Mouse (Mus musculus) olfactory bulb, adult 2 months (tissue): ENCODE measurements at regions not wholly inside any gene's neighbourhood (a gene's known extent, or its start where the extent isn't known, plus 50 kb on each side); places are given as distances from the start of the nearest gene placed in this dataset.

ENCODE experiments used
- H3K27ac ChIP-seq: fragments of 200-500 bp; 2 replicates; pipeline ENCODE4 v1.5.1; 2012; ENCODE audit warnings: low read depth, low read length; ENCODE audit not compliant: insufficient read depth
- H3K4me1 ChIP-seq: fragments of 200-500 bp; 2 replicates; pipeline ENCODE4 v1.6.1; 2012; ENCODE audit warnings: low read length; ENCODE audit not compliant: control insufficient read depth, insufficient read depth
- H3K4me3 ChIP-seq: fragments of 200-500 bp; 2 replicates; pipeline ENCODE4 v1.5.1; 2012; ENCODE audit warnings: mild to moderate bottlenecking, low read depth, low read length, moderate library complexity; ENCODE audit not compliant: insufficient read depth
- CTCF ChIP-seq: fragments of 200-500 bp; IDR thresholded peaks from 2 replicates; pipeline ENCODE4 v1.5.1; 2012; ENCODE audit warnings: low read depth, mild to moderate bottlenecking, low read length, moderate library complexity; ENCODE audit not compliant: insufficient read depth
- POLR2A ChIP-seq: fragments of 200-500 bp; IDR thresholded peaks from 2 replicates; pipeline ENCODE4 v1.6.1; 2012; ENCODE audit warnings: mild to moderate bottlenecking, low read depth, low read length, moderate library complexity; ENCODE audit not compliant: insufficient read depth
- WGBS: fragments of 180-500 bp; shearing (Covaris S2); methylation state at CpG from one replicate; pipeline ENCODE4 v1.1.7; 2018; 5-methylcytosine and 5-hydroxymethylcytosine counted together

DNA sequence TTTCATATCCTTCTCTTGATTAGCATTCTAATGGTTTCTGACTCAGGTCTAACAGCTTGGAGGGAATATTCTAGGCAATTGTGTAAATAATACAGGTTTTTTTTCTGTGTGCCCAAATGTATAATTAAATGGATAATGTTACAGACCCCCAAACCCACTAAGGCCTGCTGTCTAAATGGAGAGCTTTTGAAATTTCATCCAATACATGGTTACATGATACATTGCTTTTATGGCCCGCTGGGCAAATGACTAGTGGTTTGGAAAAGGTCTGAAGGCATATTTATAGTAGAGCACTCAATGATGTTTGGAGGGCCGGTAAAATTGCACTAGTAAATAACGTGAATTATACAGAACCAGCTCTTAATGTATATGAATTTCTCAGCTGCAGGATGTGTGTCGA is 400.0 kb downstream of the Gsdmc2 start:
- 80% methylated on average over 4 of the region's 4 CpGs for WGBS
- TF ChIP-seq CTCF: no peak
- TF ChIP-seq POLR2A: no peak
- Histone ChIP-seq H3K4me1 (no peaks in the 10 kb centered on the region), H3K4me3 (no peak overlapping the region), H3K27ac (no peak overlapping the region)

DNA sequence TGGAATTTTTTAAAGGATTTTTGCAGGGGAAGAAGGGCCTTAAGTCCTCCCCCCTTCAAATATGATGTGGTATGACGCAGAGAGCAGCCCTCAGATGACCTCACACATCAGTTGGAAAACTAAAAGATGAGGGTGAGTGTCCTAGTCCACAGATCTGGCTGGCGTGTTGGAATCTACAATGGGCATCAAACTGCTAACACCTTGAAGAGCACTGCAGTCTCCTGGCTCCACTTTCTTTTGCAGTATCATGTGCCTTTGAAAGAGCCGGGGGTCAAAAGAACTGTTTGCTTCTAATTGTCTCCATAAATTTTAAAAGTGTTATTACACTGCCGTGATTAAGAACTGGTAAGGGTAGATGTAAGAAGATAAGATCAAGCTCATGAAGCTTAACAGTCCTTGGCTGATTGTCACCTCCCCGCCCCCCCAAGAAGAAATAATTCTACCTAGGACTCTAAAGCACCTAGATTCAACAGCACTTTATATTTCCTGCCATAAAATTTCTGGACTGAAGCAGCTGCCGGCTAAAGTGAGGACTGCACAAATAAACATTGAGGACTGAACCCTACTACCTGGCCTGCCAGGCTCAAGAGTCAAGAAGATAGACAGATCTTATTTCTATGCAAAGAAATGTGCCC is 402.7 kb downstream of the Gsdmc2 start:
- 91% methylated on average over 6 of the region's 6 CpGs for WGBS
- Histone ChIP-seq H3K4me3 (no peak overlapping the region), H3K4me1 (no peaks in the 10 kb centered on the region), H3K27ac (no peak overlapping the region)
- TF ChIP-seq CTCF: no peak
- TF ChIP-seq POLR2A: no peak

DNA sequence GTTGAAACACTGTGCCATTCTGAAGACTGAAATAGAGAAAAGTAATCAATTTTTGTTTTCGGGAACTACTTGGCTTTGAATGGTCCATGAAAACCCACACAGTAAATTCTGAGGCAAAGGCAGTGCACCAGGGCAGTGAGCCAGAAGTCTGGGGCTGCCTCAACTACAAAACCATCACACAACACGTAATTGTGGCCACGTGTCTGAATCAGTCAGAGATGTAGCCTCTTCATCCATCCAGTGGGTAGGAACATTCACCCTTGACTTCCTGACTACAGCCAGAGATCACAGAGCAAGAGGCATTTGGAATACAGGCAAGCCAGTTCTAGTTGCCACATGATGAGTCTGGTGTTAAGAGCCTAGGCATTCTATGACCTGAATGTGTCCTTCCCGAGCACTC is 432.3 kb downstream of the Gsdmc2 start:
- no peaks in the 10 kb centered on the region for H3K4me1 ChIP-seq
- 72% methylated on average over 4 of the region's 4 CpGs for WGBS
- H3K27ac ChIP-seq: no peak overlapping the region
- TF ChIP-seq CTCF: no peak
- TF ChIP-seq POLR2A: no peak
- no peak overlapping the region for H3K4me3 ChIP-seq

DNA sequence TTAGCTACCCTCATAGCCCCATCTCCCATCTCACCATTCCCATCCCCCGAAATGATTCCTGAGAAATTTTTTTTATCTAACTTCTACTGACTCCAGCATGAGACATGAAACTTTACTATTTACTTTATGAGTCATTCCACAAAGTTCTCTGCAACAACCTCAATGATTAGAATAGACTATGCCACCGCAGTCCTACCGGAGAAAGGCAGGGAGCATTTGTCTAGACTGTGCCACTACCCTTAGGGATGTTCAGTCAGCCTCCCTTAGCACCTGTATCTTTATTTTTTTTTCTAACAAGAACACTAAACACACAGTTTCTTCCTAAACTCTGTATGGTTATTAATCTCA is 433.2 kb downstream of the Gsdmc2 start:
- no peak overlapping the region for H3K27ac ChIP-seq
- WGBS: 77% methylated on average over 3 of the region's 3 CpGs
- H3K4me1 ChIP-seq: no peaks in the 10 kb centered on the region
- TF ChIP-seq POLR2A (no peak), CTCF (no peak)
- H3K4me3 ChIP-seq: no peak overlapping the region

DNA sequence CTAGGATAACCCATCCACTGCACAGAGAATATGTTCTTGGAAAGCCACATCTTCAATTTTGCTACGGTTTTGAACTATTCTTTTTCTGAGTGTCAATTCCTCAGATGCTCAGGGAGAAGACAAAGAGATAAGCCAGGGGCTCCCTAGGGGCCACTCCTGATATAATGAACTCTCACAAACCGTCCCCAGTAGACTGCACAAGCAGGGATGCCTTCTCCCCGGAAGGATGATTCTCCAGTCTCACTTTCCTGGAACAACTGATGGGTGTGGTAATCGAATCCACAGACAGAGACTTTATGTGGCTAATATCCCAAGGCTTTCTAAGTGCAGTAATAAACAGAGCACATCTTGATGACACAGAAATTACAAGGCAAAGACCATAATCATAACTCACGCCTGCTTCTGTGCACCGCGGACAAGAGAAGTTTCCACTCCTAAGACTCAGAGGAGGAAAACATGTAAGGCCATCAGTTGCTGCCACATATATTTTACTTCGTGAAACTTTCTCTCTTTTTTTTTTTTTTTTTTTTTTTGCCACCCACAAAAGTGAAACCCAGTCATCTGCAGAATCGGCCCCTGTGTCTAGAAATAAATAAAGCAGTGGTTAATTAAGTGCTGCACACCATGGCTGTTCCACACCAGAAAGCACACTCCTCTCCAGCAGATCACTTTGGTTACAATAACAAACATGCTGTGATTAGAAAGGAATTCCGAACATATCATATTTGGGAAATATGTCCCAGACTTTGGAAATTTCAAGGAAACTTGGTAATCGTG is 433.8 kb downstream of the Gsdmc2 start:
- no peak for TF ChIP-seq CTCF
- no peak for TF ChIP-seq POLR2A
- no peak overlapping the region for H3K27ac ChIP-seq
- WGBS: 59% methylated on average over 11 of the region's 11 CpGs
- H3K4me3 ChIP-seq: no peak overlapping the region
- no peaks in the 10 kb centered on the region for H3K4me1 ChIP-seq

DNA sequence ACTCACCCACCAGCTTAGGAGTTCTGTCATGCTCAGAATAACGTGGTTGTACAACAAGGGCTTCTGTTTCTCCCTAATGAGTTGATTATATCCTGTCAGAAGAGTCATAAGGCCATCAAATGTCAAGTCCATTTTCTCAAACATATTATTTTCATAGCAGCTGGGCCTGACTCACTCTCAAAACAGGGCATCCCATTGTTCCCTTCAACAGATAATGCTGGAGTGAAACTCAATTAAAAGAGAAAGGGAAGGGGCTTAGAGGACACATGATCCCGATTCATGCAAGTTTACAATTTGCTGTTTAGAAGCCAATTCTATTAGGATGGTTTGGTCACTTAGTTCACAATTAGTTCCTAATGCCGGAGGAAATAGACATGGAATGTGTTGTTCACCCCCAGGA is 444.5 kb downstream of the Gsdmc2 start:
- H3K4me1 ChIP-seq: peaks cover 5% of the 10 kb centered on the region; the same call in 1 of the 2 replicates
- H3K4me3 ChIP-seq: no peak overlapping the region
- H3K27ac ChIP-seq: no peak overlapping the region
- TF ChIP-seq POLR2A: no peak
- TF ChIP-seq CTCF: no peak
- WGBS: 23% methylated on average over 3 of the region's 3 CpGs

DNA sequence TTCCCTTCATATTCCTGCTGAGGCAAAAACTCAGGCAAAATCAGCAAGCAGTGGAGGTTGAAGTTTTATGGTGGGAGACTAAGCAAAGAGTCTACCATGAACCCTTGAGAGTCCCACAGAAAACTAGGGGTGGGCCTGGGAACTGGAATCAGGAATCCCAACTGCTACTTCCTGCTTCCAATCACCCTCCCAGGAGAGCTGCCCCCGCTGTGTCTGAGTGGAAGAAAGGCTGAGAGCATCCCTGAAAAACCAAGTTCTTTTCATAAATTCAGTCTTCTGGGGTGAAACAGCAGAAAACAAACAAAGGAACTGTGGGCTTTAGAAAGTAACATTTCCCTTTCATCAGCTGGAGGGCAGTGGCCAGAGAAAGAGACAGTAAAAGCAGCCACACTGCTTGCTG is 445.0 kb downstream of the Gsdmc2 start:
- Histone ChIP-seq H3K27ac (no peak overlapping the region), H3K4me1 (peaks cover 5% of the 10 kb centered on the region; the same call in 1 of the 2 replicates), H3K4me3 (no peak overlapping the region)
- whole genome bisulfite sequencing: 82% methylated on average over 1 of the region's 1 CpGs
- TF ChIP-seq CTCF (no peak), POLR2A (no peak)

DNA sequence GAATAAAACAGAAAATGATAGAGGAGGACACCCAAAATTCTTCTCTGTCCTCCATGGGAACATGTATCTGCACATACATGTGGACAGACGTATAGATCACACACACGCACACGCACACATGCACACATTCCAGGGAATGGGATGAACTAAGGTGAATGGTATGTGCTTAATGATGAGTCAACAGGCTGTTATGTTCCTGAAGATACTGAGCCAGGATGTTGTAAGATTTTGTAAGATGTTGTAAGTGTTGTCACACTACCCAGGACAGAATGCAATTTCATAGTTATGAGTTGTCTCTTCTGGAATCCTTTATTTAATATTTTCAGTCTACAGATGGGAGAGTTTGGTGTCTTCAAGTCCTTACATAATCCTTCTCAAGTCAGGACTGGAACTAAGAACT is 447.5 kb downstream of the Gsdmc2 start:
- 98% methylated on average over 3 of the region's 3 CpGs for WGBS
- TF ChIP-seq CTCF: no peak
- TF ChIP-seq POLR2A: no peak
- no peak overlapping the region for H3K4me3 ChIP-seq
- H3K27ac ChIP-seq: no peak overlapping the region
- peaks cover 5% of the 10 kb centered on the region; the same call in 1 of the 2 replicates for H3K4me1 ChIP-seq

DNA sequence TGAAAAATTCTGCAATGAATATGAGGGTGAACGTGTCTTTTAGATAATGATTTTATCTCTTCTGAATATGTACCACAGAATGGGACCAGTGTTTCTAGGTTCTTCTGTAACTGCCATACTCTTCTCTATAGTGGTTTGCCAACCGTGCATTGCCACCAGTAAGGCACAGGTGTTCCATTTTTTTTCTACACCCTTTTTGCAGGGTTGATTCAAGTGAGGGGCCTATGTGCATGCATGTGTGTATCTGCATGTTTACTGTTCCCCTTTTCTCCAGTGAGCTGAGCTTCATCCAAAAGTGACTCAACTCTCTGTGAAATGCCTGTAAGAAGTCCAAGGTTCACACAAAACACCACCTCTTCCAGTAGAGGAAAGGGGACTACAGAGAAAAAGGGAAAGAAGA is 467.7 kb downstream of the Gsdmc2 start:
- no peaks in the 10 kb centered on the region for H3K4me1 ChIP-seq
- no peak overlapping the region for H3K27ac ChIP-seq
- TF ChIP-seq POLR2A (no peak), CTCF (no peak)

More for the DNA sequence above, 467.7 kb downstream of the Gsdmc2 start:
- 91% methylated on average over 2 of the region's 2 CpGs for WGBS
- no peak overlapping the region for H3K4me3 ChIP-seq
